Mouse (Mus musculus) hematopoietic stem cell, adult 5-6 weeks (primary cell): ENCODE data around the gene Pou4f2. TPM values are rescaled to one million over a fixed set of nuclear protein-coding genes. Genes with fewer than 3 reads are reported as not detected.

Source experiments
- ATAC-seq, 2 experiments: fragments of 125-278 bp in 1 of 2; replicated peaks in 1 of 2; 2 replicates each; pipeline ENCODE4 v1.8.0; 2016 to 2017; ENCODE audit warnings: inconsistent platforms in 2 of 2, mild to moderate bottlenecking in 2 of 2, moderate number of reproducible peaks in 2 of 2, low read depth in 1 of 2, moderate TSS enrichment in 1 of 2; ENCODE audit not compliant: low FRiP score in 2 of 2, poor library complexity in 2 of 2, severe bottlenecking in 2 of 2, insufficient read depth in 1 of 2, low TSS enrichment in 1 of 2
- total RNA-seq: library from RNA; stranded (forward); fragments of 172-1452, 232-1000 nt; gene quantifications from 2 replicates; pipeline ENCODE4 v1.2.3, GENCODE M21; 2017

Gene Pou4f2
- total RNA-seq, result not detected in 2 replicates

DNA sequence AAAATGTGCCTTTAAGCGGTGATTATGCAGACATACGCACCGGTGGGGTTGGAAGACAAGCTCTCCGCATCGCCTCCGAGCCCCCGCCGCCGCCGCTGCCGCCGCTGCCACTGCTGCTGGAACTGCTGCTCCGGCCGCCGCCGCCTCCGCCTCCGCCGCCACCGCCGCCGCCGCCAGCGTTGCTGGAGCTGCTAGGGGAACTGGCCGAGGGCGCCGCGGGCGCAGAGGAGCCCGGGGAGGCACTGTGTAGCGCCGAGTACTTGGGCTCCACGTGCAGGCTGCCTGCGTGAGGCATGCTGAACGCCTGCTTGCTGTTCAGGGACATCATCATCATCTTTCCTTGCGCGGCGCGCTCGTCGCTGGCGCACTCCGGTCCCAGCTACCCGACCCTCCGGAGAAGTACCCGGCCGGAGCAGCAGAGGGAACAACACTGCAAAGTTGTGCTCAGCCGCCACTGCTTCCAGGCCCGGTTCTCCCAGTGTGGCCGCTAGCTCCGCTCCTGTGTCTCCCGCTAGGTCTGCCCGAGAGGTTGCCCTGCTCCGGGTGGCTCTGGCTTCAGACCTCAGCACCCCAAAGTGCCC lies at the start of gene Pou4f2:
Gene Pou4f2, minus strand, starts transcription at position 575 of the 581 bp plus-strand sequence.
- ATAC-seq, result peak in 1 of 2 experiments; percentile 19; a peak in 1 of 4 replicates

DNA sequence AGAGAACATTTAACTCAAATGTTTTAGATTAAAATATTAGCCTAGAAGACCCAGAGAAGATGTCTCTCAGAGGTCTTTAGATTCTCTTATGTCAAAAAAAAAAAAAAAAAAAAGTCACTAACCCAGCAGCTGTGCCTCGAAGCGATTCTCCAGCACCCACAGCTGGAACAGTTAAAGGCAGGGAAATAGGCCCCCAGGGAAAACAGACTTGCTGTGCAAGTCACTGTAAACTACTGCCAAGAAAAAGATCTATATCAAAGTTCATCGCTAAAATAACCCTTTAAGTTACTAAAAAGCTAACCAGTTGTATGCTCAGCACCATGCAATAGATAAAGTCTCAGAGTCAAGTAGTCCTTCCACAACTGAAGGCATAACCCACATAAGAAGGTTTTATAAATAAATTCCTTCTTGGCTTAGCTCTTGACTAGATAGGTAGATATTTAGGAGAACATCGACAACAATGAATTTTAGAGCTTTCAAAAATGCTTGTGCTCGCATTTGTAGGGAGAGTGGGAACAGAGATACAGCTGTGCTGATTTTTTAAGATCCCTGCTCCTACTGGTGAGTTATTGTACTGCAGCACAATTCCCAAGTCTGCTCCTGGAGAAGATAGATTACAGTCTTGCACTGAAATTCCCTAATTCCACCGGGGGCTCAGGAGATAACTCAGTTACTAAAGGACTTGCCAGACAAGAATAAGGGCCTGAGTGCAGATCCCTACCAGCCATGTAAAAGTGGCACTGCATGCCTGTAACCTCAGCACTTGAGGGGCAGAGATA lies 40.8 kb upstream of the Pou4f2 start:
- no peak for ATAC-seq

DNA sequence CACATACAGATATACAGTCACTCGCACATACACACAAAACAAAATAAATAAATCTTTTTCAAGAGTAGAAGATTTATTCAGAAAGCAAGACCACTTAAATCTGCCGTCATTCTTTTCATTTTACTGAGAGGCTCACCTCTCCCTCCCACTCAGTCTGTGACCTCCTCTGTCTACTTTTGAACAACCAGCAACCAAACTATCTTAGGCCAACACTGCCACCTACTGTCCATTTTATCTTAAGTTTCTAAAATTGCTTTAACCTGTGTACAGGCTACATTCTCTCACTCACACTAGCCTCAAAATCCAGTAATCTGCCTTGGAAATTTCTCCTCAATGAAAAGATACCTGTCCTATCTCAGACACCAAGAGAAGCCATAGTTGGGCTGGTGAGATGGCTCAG lies 31.4 kb upstream of the Pou4f2 start:
- no peak for ATAC-seq

DNA sequence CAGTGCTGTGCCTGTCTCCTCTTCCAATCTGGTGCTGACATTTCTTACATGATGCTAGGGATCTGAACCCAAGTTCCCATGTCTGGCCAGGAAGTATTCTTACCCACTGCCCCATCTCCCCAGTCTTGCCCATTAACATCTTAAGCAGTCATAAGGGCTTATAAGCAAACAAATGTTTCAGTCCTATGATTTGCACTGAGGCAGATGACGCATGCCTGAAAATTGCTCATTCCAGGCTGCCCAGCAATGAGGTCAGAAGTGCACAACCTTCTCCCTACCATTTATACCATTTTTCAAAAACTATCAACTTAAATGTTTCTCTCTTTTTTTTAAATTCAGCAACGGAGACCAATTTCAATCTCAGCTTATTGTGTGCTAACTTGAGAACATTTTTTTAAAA lies 27.5 kb upstream of the Pou4f2 start:
- no peak for ATAC-seq

DNA sequence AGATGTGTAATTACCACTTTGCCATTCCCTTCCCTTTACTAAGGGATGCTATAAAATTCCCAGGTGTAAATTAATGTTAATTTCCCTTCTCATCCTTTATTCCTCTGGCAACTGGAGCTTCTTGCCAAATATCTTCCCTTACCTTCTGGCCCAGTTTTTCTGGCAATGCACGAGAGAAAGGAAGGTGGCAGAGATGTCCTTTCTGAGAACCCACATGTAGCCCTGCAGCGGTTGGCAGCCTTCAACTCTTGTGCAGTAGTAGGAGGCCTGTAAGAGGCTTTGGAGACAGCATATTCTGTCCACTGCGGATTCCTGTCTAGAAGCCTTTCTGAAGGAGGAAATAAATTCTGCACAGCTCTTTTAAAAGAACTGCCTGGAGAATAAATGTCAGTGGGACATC lies 20.0 kb upstream of the Pou4f2 start:
- no peak for ATAC-seq

DNA sequence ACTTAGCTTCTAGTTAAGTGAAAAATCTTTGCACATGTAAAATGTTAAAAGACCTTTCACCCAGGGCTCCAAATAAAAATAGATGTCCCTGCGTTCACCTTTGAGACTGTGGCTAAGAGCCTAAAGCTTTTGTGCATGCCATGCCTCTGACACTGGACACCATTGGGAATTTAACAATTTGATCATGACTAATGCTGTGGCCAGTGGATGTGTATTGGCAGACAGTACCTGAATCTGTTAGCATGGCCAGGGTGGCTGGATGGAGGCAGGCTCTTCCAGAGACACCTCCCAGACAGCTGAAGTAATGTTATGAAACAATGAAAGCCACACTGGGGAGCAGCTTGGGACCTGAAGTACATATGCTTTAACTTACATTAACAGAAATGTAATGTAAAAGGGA lies 6.3 kb upstream of the Pou4f2 start:
- ATAC-seq, result no peak

DNA sequence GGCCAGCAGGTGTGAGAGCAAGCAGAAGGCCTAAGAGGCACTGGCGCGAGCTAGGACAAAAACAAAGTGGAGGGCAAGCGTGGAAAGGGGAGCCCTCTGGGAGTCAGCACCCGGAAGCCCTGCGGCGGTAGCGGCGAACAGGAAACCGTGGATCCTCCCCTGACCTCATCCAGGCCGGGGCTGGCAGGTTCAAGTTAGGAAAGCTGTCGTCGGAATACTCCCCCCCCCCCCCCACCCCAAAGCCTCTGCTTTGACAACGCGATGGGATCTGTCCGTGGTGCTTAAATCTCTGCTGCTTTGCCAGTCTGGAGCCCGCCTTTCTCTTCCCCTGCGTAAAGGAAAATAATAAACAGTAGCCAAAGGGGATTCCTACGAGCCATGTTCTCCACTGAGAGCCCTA lies 1.7 kb upstream of the Pou4f2 start:
- peak in 1 of 2 experiments; percentile 25; a peak in 1 of 4 replicates for ATAC-seq

DNA sequence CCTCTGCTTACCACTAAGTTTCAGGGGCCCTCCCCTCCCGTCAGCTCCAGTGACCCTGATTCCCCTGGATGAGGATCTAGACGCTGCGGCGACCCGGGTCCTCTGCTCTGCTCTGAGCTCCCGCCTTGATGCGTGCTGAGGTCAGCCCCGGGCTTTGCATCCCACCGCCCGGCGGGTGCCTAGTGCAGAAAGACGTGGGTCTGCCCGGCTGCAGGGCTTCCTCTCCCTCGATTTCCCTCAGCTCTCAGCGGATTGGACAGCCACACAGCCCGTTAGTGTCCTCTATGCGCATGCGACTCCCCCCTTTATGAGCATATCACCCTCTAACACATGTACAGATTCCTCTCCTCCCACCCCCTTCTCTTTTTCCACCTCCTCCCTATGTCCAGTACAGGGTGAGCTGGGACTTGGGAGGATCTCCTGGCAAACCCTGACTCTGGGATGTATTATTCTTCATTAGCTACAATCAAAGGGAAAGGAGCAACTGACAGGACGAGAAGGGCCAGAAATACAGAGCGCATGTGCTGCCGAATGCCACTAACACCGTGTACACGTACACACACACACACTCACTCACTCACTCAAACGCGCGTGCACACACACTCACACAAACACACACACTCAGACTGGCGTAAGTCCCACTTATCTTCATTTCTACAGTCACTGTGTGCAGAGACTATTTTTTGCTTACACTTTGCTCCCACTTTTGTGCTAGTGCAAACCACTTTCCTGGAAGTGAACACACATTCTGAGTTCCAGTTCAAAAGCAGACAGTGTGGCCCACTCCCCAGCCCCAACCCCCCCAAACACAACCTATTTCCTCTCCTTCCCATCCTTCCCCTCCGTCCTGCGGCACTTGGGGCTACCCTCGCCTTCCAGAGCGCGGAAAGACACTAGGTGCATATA lies 948 bp upstream of the Pou4f2 start:
- no peak for ATAC-seq

DNA sequence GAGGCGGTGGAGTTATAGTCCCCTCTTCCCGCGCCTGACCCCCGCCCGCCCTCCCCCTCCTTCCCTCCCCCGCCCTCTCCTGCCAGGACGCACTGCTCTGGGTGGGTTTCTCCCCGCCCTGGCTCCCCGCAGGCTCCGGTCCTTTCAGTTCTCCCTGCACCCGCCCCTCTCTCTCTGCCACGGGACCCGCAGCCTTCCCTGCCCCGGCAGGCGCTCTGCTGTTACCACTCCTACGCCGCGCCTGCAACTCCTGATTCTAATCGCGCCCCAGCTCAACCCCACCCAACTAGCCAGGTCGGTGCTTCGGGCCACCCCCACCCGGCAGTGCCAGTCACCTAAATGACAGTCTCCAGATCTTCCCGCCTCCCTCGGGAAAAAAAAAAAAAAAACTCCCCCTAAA lies 216 bp upstream of the Pou4f2 start:
- no peak for ATAC-seq

DNA sequence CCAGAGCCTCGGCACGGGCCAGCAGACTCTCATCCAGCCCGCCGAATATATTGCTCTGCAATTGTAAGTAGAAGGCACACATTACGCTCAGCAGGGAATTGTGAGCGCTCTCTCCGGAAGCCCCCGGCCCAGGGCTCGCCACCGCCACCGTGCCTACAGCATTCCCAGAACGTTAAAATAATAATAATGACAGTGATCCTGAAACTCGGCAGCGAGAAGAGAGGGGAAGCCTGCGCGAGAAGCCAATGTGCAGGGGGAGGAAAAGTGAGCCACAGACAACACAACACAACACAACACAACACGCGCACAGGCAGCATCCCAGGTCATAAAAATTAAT lies 853 bp downstream of the Pou4f2 start:
- ATAC-seq, result no peak

DNA sequence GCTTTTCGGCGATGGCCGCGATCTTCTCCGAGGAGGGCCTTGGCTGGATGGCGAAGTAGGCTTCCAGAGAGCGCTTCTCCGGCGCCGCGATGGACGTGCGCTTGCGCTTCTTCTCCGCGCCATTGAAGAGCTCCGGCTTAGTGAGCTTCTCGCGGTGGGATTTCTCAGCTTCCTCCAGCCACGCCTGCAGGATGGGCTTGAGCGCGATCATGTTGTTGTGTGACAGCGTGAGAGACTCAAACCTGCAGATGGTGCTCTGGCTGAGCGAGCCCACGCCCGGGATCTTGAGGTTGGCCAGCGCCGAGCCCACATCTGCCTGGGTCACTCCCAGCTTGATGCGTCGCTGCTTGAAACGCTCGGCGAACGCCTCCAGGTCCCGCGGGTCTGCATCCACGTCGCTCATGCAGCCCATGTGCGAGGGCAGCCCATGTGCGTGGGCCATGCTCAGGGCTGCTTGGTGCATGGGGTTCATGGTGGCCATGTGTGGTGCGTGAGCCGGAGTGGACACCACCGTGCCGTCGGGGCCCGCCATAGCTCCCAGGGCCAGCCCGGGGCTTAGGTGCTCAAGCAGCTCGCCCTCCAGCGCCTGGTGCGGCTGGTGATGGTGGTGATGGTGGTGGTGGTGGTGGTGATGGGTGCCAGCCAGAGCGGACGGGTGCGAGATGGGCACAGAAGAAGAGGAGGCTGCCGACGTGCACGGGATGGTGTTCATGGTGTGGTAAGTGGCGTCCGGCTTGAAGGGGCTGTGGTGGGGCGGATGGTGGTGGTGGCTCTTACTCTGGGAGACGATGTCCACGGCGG lies 1.4 kb downstream of the Pou4f2 start:
- no peak for ATAC-seq

DNA sequence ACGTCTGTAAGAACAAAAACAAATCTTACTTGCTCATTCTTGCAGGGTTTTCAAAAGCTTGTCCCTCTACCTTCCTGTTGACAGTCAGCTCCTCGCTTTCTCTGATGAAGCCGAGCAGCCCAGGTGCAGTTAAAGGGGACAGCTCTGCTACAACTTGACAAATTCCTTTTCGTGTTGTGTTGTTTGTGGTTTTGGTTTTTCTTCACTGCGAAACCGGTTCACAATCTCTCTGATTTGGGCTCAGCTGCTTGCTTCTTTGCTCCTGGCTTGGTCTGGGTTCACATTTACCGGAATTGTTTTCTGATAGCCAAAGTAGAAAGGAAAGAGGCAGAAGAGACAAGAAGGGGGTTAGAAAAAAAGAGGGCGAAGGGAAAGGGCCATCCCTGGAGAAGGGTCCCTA lies 2.1 kb downstream of the Pou4f2 start:
- no peak for ATAC-seq

DNA sequence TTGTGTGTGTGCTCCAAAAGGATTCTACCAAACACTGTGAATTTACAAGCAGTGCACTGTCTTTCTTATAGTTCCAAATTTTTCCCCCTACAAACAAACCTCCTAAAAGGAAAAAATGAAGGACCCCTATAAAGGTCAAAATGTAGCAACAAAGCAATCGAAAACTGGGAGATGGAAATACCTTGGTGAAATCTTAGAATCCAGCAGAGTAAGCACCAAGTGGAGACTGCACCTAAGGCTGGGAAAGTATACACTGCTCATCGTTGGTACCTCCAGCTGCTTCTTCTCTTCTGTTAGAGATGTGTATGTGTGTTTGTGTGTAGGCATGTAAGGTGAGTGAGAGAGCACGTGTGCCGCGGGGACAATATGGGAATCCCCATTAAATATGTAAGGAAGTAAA lies 3.1 kb downstream of the Pou4f2 start:
- no peak for ATAC-seq

DNA sequence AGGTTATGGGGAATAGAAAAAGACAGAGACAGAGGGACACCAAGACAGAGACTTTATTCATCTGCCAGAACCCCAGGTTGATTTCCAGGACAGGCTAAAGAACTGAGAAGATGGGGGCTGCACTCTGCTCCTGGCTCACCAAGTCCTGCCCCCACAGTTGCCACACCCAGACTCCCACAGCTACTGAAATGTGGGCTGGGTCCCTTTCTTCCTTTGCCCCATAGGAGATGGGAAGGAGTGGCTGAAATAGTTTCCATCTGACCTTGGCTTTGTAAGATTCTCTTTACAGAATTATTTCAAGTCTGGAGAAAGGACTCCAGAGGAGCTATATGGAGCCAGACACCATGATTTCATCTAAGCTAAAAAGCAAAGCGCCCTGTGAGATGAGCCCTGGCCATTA lies 4.0 kb downstream of the Pou4f2 start:
- ATAC-seq, result no peak

DNA sequence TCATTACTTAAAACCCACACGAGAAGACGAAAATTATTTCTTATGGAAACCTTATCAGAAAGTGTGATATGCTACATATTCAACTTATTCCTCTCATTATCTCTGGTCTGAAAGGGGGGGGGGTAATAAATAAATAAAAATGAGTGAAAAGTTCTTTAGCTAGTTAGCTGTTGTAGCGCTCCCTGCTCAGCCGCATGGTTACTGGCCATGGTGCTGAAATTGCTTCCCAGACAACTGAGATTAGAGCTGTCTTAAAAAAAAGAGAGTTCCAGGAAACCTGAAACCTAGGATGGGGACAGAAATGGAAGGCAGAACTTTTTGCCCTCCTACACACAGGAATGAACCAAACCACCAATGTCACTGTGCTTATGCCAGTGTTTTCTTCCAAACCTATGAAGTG lies 5.1 kb downstream of the Pou4f2 start:
- no peak; a peak in 1 of 4 replicates for ATAC-seq

DNA sequence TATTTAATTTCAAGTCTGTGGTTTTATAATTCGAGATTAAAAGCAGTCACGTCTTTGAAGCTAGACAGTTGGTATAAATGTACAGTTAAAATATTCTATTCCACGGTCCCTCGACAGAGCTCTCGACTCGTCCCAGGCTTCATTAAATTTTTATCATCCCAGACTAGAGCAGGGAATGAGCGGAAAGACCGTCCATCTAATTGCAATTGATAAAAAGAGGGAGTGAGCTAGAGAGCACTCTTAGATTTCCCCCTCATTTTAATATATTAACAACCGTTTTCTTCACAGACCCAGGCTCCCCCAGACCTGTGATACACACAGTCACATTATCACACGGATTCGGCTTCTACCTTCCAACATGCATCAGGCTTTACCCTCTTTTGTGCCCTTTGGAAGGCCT lies 8.3 kb downstream of the Pou4f2 start:
- no peak for ATAC-seq

DNA sequence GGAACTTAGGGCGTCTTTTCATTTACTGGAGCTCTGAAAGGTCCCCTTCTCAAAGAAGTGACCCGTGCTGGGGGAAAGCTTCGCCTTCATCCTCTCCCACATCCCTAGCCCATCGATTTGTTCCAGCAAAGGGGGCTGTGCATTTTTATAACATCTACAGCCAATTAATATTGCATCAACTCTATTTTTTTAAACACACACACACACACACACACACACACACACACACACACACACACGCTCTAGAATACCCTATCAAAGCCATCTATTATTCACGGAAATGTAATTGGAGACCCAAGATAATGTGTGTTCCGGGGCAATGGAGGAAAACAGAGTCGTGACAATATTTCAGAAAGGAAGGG lies 8.7 kb downstream of the Pou4f2 start:
- no peak for ATAC-seq
